Mouse (Mus musculus) thymus, adult 18-20 months (tissue): ENCODE data around the gene Slc2a5.

ENCODE experiments used
- DNase-seq, 2 experiments: peaks; one replicate each; pipeline ENCODE4 v3.0.0; 2022; ENCODE audit warnings: mixed read lengths in 2 of 2

Gene Slc2a5

GRCm38 (mm10) chr4:150119055-150119454, at the start of gene Slc2a5:
Gene Slc2a5 (plus strand): TSS chr4:150119283.
- no peak for DNase-seq

DNA sequence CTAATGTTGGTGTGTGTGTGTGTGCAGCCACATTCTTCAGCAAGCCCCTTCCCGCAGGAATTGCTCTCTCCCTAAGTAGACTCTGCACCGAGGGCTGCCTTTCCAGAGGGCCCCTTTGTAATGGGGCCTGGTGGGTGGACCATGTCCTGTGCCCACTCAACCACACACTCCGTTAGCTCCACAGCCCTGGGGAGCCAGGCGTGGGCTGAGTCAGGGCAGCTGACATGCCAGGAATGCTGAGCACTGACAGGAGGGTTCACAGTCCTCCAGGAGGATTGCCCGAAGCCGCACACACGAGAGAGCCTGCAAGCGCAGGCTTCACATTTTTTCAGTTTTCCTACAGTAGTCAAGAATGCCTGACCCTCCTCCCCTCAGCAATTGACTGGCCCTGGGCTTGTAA, 48.9 kb upstream of the Slc2a5 start:
- no peak for DNase-seq

DNA sequence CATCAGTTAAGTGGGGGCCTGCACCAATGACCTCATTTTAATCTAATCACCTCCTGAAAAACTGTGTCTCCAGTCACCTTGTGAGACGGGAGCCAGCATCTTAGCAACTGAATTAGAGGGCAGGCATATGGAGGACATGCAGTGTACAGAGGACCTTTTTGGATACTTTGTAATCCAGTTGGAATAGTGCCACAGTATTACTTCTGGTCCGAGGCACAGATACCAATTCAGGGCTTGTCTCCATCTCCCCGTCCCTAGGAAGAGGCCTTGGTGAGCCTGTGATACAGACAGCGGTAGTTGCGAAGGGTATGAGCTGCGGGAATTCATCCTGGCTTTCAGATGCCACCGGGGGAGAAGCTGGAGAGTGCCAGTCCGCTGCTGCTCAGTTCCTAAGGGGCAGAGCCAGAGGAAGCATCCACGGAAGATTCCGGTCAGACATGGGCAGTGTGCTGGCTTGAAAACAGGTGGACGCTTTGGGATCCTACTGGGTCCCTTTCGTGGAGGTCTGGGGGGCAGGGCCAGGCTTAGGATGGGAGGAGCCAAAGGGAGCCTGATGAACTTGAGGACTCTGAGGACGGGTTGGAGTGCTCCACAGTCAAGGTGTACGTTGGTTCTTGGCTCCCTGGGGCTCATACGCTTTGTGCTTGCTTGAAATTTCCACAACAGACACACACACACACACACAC, 46.5 kb upstream of the Slc2a5 start:
- no peak for DNase-seq

DNA sequence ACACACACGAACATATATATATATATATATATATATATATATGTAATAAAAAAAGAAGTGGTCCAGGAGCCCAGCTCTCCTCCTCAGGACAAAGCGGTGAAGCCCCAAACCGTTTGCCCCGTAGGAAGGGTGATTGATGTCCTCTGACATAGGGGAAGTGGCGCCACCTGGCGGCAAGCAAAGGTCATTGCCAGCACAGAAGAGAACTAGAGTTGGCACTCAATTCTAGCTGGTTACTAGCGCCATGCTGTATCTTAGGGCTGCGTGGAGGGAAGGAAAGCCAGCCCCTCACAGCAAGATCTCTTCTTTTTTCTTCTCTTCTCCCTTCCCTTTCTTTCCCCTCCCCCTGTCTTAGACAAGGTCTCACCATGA, 46.0 kb upstream of the Slc2a5 start:
- DNase-seq, result no peak

DNA sequence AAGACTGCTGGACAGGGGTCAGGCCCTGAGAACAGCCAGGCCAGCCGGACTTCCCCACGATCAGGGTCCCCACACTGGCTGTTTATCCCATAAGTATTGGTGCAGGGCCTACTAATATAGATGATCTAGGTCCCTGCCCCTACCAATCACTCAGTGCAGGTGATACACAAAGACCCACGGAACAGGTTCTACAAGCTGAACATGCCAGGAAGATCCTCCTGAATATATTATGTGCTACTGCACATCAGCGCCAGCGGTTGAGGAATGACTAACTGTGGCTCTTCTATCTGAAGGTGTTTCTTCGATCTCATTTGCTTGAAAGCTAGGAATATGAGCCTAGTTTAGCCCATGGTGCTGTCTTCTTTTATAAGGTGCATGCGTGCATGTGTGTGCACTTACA, 43.7 kb upstream of the Slc2a5 start:
- no peak for DNase-seq

DNA sequence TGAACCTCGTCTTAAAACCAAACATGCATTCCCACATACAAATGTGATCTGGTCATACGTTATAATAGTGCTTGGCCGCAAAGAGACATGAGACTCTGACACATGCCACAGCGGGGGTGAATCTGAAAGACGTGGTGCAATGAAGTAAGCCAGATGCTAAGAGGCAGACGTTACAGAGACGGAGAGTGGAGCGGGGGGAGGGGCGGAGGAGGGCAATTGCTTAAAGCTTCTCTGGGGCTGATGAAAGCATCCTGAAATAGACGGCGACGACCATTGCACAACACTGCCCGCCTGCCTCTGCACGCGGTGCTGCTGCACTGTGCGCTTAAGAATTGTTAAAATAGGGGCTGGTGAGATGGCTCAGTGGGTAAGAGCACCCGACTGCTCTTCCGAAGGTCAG, 42.9 kb upstream of the Slc2a5 start:
- DNase-seq, result no peak

DNA sequence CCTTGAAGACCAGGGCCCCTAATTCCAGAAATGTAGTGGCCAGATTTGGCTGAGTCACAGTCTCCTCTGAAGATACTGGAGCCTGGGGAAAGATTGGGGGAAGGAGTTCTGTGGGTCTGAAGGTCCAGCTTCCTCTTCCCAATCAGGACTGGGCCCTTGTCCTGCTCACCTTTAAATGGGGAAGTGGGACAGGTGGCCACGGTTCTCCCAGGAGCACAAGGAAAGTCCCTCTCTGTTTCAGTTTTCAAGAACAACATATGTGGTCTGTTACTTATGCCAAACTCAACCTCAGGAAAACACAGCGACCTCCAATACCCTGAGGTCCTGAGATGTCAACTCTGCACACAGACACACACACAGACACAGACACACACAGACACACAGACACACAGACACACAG, 40.4 kb upstream of the Slc2a5 start:
- DNase-seq, result no peak

- no peak for DNase-seq
These were observed 39.8 kb upstream of the Slc2a5 start for GRCm38 (mm10) chr4:150079244-150079643.

DNA sequence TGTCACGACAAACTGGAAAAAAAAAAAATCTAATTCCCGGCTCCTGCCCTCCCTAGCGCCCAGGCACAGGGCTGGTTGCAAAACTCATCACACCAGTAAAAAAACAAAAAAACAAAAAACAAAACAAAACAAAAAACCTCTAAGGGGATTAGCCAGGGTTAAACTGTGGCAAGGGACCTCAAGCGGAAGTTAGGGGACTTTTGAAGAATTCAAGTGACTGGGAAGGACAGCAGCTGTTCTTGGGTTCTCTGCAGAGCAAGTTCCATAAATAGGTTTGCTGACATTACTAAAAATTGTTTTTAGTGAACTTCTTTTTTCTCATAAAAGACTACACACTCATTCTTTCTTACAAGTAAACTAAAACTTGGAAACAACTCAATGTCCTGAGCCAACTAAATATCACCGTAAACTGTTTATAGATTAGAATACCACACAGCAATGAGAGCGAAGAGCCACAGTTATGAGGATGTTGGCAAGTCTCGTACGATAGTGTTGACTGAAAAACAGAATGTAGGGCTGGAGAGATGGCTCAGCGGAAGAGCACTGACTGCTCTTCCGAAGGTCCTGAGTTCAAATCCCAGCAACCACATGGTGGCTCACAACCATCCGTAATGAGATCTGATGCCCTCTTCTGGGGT, 38.6 kb upstream of the Slc2a5 start:
- DNase-seq, result no peak

DNA sequence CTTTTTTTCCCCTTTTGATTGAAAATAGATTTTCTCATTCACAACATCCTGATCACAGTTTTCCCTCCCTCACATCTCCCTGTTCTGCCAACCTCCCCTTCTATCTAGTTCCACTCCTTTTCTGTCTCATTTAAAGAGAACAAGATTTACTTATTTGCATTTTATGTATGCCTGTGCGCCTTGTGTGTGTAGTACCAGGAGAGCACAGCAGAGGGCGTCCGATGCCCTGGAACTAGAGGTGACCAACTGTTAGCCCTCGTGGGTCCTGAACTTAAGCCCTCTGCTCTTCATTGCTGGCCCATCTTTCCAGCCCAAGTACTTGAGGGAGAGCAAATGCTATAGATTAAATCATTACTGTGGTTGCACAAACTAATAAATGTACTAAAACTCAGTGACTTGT, 33.7 kb upstream of the Slc2a5 start:
- DNase-seq, result no peak

GRCm38 (mm10) chr4:150086841-150087160, 32.3 kb upstream of the Slc2a5 start:
- DNase-seq, result no peak

GRCm38 (mm10) chr4:150087161-150087889, 31.8 kb upstream of the Slc2a5 start, which contains the start of gene Gpr157:
Gene Gpr157 (plus strand): TSS chr4:150087365.
- DNase-seq, result peak; percentile 91 to 92

DNA sequence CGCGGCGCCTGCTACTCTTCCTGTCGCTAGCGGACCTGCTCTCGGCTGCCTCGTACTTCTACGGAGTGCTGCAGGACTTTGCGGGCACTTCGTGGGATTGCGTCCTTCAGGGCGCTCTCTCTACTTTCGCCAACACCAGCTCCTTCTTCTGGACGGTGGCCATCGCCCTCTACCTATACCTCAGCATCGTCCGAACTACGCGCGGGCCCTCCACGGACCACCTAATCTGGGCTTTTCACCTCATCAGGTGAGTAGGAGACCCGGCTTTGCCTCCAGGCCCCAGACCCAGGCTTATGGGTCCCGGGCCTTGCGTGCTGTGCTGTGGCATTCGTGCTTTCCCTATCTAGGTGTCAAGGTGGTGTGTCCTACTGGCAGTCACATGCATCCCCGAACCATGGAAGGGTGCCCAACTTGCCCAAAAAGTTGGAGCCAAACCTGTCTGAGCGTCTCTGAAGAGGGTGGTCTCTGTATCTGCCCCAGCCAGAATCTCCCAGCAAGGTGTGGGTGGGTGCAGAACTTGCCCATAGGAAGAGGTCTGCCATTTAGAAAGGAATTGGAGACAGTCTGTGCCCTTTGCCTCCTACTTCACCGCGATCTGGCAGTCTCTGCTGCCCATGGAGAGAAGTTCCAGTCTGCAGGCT, 31.1 kb upstream of the Slc2a5 start:
- no peak for DNase-seq

DNA sequence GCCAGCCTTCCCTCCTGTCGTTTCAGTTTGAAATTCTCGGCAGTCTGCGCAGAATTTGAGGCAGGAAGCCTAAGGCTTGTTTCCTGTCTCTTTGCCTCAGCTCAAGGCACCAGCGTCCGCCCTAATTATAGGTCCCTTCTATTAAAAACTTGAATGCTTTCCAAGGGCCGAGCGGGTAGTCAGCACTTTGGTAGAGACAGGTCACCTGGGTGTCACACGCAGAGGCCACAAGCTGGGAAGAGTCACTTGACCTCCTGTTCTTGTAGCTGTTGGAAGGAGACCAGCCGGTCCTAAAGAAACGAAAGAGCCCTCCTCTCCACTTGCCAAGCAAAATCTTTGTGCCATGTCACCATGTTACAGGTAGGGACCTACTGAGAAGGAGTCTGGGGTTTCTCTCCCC, 30.0 kb upstream of the Slc2a5 start:
- DNase-seq, result no peak

DNA sequence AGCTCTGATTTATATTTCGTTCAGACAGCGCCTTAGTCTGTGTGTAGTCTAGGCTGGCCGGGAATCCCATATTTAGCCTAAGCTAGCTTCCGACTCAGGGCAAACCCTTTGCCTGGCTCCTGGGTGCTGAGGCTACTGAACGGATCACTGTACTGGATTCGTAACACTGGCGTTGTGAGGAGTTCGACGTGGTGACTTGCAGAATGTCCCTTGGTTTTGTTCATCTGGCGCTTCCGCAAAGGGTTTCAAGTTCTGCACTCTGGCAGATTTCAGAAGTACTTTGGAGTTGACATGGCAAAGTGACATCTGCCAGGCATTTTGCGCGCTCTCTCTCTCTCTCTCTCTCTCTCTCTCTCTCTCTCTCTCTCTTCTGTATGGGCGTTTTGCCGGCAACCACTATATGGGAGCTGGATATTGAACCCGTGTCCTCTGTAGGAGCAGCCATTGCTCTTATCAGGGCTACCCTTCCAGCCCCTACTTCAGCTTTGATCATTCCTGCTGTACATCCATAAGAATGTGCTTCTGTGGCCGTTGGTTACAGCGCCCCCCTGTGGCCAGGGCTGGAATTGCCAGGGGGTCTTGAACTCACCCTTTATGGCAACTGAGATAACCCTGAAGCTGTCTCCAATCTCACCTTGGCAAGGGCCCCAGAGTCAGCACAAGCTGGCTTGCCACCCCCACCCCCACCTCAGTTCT, 27.0 kb upstream of the Slc2a5 start:
- DNase-seq, result peak in 1 of 2 experiments; percentile 31

DNA sequence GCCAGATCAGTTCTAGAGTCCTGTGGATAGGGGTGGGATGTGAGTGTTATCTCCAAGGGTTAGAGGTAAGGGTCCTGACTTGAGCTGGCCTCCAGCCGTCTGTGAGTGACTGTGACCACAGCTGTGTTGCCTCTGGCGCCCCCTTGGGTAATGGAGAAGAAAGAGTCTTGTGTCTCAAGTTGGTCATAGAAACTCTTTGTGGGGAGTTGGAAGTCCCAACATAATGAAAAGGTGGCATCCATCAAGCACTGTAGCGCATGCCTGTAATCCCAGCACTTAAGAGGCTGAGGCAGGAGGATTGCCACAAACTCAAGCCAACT, 26.5 kb upstream of the Slc2a5 start:
- no peak for DNase-seq

- DNase-seq, result no peak
These were observed 25.3 kb upstream of the Slc2a5 start for GRCm38 (mm10) chr4:150093560-150094462.

GRCm38 (mm10) chr4:150094463-150094789, 24.7 kb upstream of the Slc2a5 start:
- DNase-seq, result no peak

DNA sequence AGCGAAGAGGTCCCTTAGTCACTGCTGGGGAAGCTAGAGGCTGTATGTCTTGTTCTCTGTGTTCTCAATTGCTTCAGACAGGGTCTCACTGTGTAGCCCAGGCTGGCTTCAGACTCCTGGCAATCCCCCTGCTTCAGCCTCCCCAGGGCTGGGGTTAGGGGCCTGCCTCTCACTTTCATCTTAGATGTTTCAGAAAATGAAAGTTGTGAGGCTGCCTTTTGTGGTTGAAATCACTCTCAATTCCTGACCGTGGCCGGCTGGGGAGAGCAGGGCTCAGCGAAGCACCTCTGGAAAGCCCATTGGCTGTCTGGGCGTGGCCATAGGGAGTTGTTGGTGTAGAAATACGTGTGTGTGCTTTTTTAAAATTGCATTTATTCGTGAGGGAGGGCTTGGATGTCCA, 22.8 kb upstream of the Slc2a5 start:
- no peak for DNase-seq

DNA sequence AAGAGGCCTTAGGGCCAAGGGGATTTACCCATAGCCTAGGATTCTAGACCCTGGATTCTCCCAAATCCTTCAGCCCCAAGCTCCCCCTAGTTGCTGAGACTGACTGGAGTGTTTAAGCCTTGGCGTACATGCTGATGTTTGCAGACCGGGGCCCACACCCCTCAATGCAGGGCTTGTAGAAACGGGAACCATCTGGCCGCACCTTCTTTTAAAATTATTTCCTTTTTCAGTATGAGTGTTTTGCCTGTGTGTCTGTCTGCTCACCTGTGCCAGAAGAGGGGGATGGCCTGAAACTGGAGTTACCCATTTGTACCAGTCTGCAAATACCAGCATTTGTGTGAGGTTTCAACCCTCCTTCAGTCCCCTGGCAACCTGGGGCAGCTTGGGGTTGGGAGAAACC, 21.2 kb upstream of the Slc2a5 start:
- no peak for DNase-seq

DNA sequence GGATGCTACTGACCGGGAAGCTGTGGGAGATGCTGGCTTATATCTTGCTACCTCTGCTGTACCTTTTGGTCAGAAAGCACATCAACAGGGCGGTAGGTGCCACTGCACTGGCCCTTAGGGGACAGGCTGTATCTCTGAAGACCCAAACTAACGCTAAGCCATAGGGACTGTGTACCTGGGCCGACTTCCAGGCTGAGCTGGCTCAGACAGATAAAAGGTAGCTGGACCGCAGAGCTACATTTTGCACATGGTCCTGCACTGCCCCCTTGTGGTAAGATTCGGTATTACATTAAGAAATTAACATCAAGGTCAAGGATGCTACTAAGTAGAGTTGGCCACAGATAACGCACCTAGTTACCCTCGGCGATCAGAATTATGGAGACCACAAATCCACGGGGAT, 20.2 kb upstream of the Slc2a5 start:
- no peak for DNase-seq

- DNase-seq, result no peak
These were observed 16.3 kb upstream of the Slc2a5 start for GRCm38 (mm10) chr4:150102822-150103221.
